Mouse (Mus musculus) heart, adult 2 months (tissue): Measurements from ENCODE around the gene Gtsf2. TPM values are rescaled to one million over a fixed set of nuclear protein-coding genes. Genes with fewer than 3 reads are reported as not detected.
"Not testable (repeated sequence)": the region's sequence is repeated elsewhere in the genome, so short reads cannot be mapped to it uniquely, and the experiment has no call there.

Experiments
- DNase-seq, 2 experiments: peaks; one replicate each; pipeline ENCODE4 v3.0.0; 2021
- H3K27ac ChIP-seq: fragments of 200-600 bp; 2 replicates; pipeline ENCODE4 v1.8.1; 2022
- H3K27me3 ChIP-seq: fragments of 200-500 bp; 2 replicates; pipeline ENCODE4 v1.6.1; 2012; ENCODE audit warnings: mild to moderate bottlenecking, low read length, inconsistent platforms, mixed read lengths; ENCODE audit not compliant: control insufficient read depth, insufficient read depth
- H3K36me3 ChIP-seq: fragments of 200-500 bp; 2 replicates; pipeline ENCODE4 v1.6.1; 2012; ENCODE audit warnings: low read length, inconsistent platforms; ENCODE audit not compliant: control insufficient read depth, insufficient read depth
- H3K4me1 ChIP-seq: fragments of 200-500 bp; 2 replicates; pipeline ENCODE4 v1.6.1; 2011; ENCODE audit warnings: low read length; ENCODE audit not compliant: control insufficient read depth, insufficient read depth
- H3K4me3 ChIP-seq: fragments of 200-600 bp; 2 replicates; pipeline ENCODE4 v1.8.1; 2022
- H3K79me2 ChIP-seq: fragments of 200-500 bp; replicated peaks from 2 replicates; pipeline ENCODE4 v1.6.1; 2012; ENCODE audit warnings: mild to moderate bottlenecking, inconsistent platforms, low read length, moderate library complexity, mixed read lengths; ENCODE audit not compliant: control insufficient read depth, insufficient read depth
- H3K9ac ChIP-seq: fragments of 200-500 bp; 2 replicates; pipeline ENCODE4 v1.6.1; 2012; ENCODE audit warnings: low read depth, mild to moderate bottlenecking, control low read depth, inconsistent platforms, low read length, mixed read lengths
- CTCF ChIP-seq: fragments of 200-600 bp; IDR thresholded peaks from 2 replicates; pipeline ENCODE4 v1.8.1; 2022; ENCODE audit warnings: antibody characterized with exemption, mild to moderate bottlenecking, moderate library complexity
- EP300 ChIP-seq: fragments of 200-500 bp; IDR thresholded peaks from 2 replicates; pipeline ENCODE4 v1.6.1; 2011; ENCODE audit warnings: low read depth, low read length, control low read depth; ENCODE audit not compliant: insufficient read depth
- POLR2A ChIP-seq: fragments of 200-500 bp; IDR thresholded peaks from 2 replicates; pipeline ENCODE4 v1.6.1; 2011; ENCODE audit warnings: mild to moderate bottlenecking, low read depth, low read length, control low read depth; ENCODE audit not compliant: insufficient read depth
- WGBS: fragments of 180-500 bp; shearing (Covaris S2); methylation state at CpG from one replicate; pipeline ENCODE4 v1.1.7; 2018; 5-methylcytosine and 5-hydroxymethylcytosine counted together
- intact Hi-C: fragments of 180-260 bp; cut with DNase I; formaldehyde crosslinking; loops from one replicate; pipeline ENCODE4 v1.15.1; 2025
- polyA plus RNA-seq: library from polyadenylated mRNA; depleted of rRNA; stranded (reverse); fragments of >200 nt; gene quantifications from 2 replicates; pipeline ENCODE4 v1.2.3, GENCODE M21; 2012; rRNA removed
- total RNA-seq, 2 experiments: library from RNA; stranded (reverse); gene quantifications; 2 replicates each; pipeline ENCODE4 v1.2.3; 2021

Gene Gtsf2
- total and polyA plus RNA-seq, 3 experiments, result not detected

DNA sequence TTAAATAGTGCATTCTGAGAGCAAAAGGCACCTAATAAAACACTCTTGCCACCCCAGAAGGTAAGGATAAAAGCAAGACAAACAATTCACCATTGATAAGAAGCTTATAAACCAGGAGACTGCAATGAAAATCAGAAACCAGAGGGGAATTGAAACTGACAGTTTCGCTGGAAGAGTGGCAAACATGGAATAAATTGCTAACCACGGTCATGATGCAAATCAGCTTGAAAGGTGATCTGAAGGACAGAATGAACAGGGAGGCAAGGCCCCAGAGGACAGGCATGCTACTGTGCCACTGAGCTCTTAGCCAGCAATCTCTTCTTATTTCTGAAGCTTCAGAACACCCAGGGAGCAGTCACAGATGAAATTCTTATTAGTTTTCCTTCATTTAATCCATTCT lies 21.3 kb downstream of the Gtsf2 start:
- H3K27me3 ChIP-seq, result no peaks in the 10 kb centered on the region; the same call in 1 of the 2 replicates
- TF ChIP-seq EP300, result no peak
- TF ChIP-seq CTCF, result no peak
- TF ChIP-seq POLR2A, result no peak

GRCm38 (mm10) chr15:103405586-103405985 lies 42.7 kb downstream of the Gtsf2 start:
- intact Hi-C loops, H3K36me3 ChIP-seq, DNase-seq, H3K79me2 ChIP-seq, H3K27ac ChIP-seq, H3K27me3 ChIP-seq, H3K9ac ChIP-seq, H3K4me1 ChIP-seq, H3K4me3 ChIP-seq: not testable (repeated sequence)
- 94% methylated on average over 3 of the region's 3 CpGs for WGBS

More for the DNA sequence above, 21.3 kb downstream of the Gtsf2 start:
- 57% methylated on average over 2 of the region's 2 CpGs for WGBS
- DNase-seq, result no peak
- Histone ChIP-seq H3K27ac (no peak overlapping the region), H3K4me3 (no peak overlapping the region), H3K4me1 (no peaks in the 10 kb centered on the region), H3K79me2 (no peaks in the 10 kb centered on the region), H3K36me3 (no peaks in the 10 kb centered on the region), H3K9ac (no peak overlapping the region)
- intact Hi-C loops, result no loop called here

- 93% methylated on average over 5 of the region's 5 CpGs for whole genome bisulfite sequencing
- no peaks in the 10 kb centered on the region for H3K27me3 ChIP-seq
- DNase-seq, result no peak
- H3K4me1 ChIP-seq, result no peaks in the 10 kb centered on the region
- H3K36me3 ChIP-seq, result no peaks in the 10 kb centered on the region
- intact Hi-C loops, result no loop called here
- no peak for TF ChIP-seq POLR2A
- no peak for TF ChIP-seq CTCF
- TF ChIP-seq EP300, result no peak
- H3K27ac ChIP-seq, result no peak overlapping the region
- no peak overlapping the region for H3K4me3 ChIP-seq
- H3K79me2 ChIP-seq, result no peaks in the 10 kb centered on the region
- H3K9ac ChIP-seq, result no peak overlapping the region
Observed at GRCm38 (mm10) chr15:103401361-103401760, 46.9 kb downstream of the Gtsf2 start.

GRCm38 (mm10) chr15:103393577-103393976 lies 54.7 kb downstream of the Gtsf2 start:
- Histone ChIP-seq H3K4me1 (no peaks in the 10 kb centered on the region), H3K27ac (no peak overlapping the region; the same call in 1 of the 2 replicates), H3K9ac (no peak overlapping the region), H3K36me3 (no peaks in the 10 kb centered on the region), H3K4me3 (no peak overlapping the region), H3K27me3 (no peaks in the 10 kb centered on the region), H3K79me2 (no peaks in the 10 kb centered on the region)
- DNase-seq, result no peak
- intact Hi-C loops, result no loop called here
- no peak for TF ChIP-seq CTCF
- TF ChIP-seq EP300, result no peak
- no peak for TF ChIP-seq POLR2A

Other genes with a start within 250 kb of the Gtsf2 start
- gene Cbx5, start 208.7 kb downstream of the Gtsf2 start, total RNA-seq, result 10 to 100 TPM; 56.5 to 57.0 TPM
- 15.6 and 39.9 TPM in 2 replicates for gene Cbx5, start 208.7 kb downstream of the Gtsf2 start, polyA plus RNA-seq
- gene Hnrnpa1, start 208.0 kb downstream of the Gtsf2 start, total RNA-seq, result 100 to 1,000 TPM; 143 to 149 TPM
- 59.4 and 109 TPM in 2 replicates for gene Hnrnpa1, start 208.0 kb downstream of the Gtsf2 start, polyA plus RNA-seq
- 1 to 10 TPM in 1 of 2 experiments, under 1 TPM in 1; 0.86 to 2.0 TPM for gene Nfe2, start 190.1 kb downstream of the Gtsf2 start, total RNA-seq
- gene Nfe2, start 190.1 kb downstream of the Gtsf2 start, polyA plus RNA-seq, result 1.6 and 1.9 TPM in 2 replicates
- gene Copz1, start 175.8 kb downstream of the Gtsf2 start, total RNA-seq, result 10 to 100 TPM; 50.2 to 55.2 TPM
- gene Copz1, start 175.8 kb downstream of the Gtsf2 start, polyA plus RNA-seq, result 58.7 and 96.8 TPM in 2 replicates
- not detected for gene Gpr84, start 137.9 kb downstream of the Gtsf2 start, total RNA-seq
- 0.06 TPM in 1 of 2 replicates, not detected in the other for gene Gpr84, start 137.9 kb downstream of the Gtsf2 start, polyA plus RNA-seq
- 10 to 100 TPM; 10.1 to 10.4 TPM for gene Zfp385a, start 108.4 kb downstream of the Gtsf2 start, total RNA-seq
- 7.3 and 12.0 TPM in 2 replicates for gene Zfp385a, start 108.4 kb downstream of the Gtsf2 start, polyA plus RNA-seq
- 10 to 100 TPM; 36.4 to 36.7 TPM for gene Itga5, start 81.7 kb downstream of the Gtsf2 start, total RNA-seq
- 38.6 and 44.6 TPM in 2 replicates for gene Itga5, start 81.7 kb downstream of the Gtsf2 start, polyA plus RNA-seq
- not detected for gene Gtsf1, start 18.0 kb downstream of the Gtsf2 start, total RNA-seq
- 0.51 and 0.64 TPM in 2 replicates for gene Gtsf1, start 18.0 kb downstream of the Gtsf2 start, polyA plus RNA-seq
- gene Nckap1l, start 5.3 kb upstream of the Gtsf2 start, total RNA-seq, result 1 to 10 TPM; 3.6 to 4.2 TPM
- gene Nckap1l, start 5.3 kb upstream of the Gtsf2 start, polyA plus RNA-seq, result 4.0 and 4.3 TPM in 2 replicates
- 1 to 10 TPM in 1 of 2 experiments, under 1 TPM in 1; 0.99 to 1.0 TPM for gene Pde1b, start 54.6 kb upstream of the Gtsf2 start, total RNA-seq
- gene Pde1b, start 54.6 kb upstream of the Gtsf2 start, polyA plus RNA-seq, result 2.2 and 2.8 TPM in 2 replicates
- 10 to 100 TPM in 1 of 2 experiments, 1 to 10 TPM in 1; 9.0 to 11.6 TPM for gene Ppp1r1a, start 89.5 kb upstream of the Gtsf2 start, total RNA-seq
- 3.2 and 5.7 TPM in 2 replicates for gene Ppp1r1a, start 89.5 kb upstream of the Gtsf2 start, polyA plus RNA-seq
- not detected for gene Glycam1, start 116.6 kb upstream of the Gtsf2 start, total RNA-seq
- gene Glycam1, start 116.6 kb upstream of the Gtsf2 start, polyA plus RNA-seq, result not detected in 2 replicates